Mouse (Mus musculus) left cerebral cortex, adult 18-20 months (tissue): ENCODE data around the gene Map2k6. TPM values are rescaled to one million over a fixed set of nuclear protein-coding genes. Genes with fewer than 3 reads are reported as not detected.

ENCODE experiments used
- DNase-seq, 2 experiments: peaks; one replicate each; pipeline ENCODE4 v3.0.0; 2021 to 2022; ENCODE audit warnings: low spot score in 2 of 2, mixed read lengths in 1 of 2
- total RNA-seq, 2 experiments: library from RNA; stranded (reverse); gene quantifications; 2 replicates each; pipeline ENCODE4 v1.2.3; 2021

Gene Map2k6
- total RNA-seq, 2 experiments from 2014 or later = 22.0 to 23.2 TPM

DNA sequence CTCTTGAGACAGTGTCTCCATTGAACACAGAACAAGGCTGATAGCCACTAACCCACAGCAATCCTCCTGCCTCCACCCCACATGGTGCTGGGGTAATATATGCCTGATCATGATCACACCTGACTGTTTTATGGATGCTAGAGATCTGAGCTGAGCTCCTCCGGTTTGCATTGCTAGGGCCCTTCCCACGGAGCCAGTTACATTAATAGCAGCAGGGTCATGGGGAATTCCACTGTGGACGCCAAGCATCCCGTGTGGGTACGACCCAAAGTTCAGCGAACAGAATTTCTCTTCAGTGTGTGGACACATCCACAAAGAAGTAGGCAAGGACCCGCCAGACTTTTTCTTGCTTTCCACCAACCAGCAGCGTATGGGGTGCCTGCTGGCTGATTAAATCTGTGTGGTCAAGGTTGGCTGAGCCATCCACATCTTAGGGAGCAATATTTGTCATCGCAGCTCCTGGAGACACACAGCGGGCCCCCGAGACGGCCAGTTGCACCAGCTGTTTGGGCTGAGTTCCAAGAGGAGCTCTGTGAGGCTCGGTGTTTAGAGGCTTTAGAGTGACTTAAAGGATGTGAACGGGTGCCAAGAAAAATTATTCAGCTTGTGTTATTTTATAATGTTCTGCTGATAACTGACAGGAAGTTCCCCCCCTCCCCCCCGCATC lies 51.3 kb downstream of the Map2k6 start:
- no peak for DNase-seq

DNA sequence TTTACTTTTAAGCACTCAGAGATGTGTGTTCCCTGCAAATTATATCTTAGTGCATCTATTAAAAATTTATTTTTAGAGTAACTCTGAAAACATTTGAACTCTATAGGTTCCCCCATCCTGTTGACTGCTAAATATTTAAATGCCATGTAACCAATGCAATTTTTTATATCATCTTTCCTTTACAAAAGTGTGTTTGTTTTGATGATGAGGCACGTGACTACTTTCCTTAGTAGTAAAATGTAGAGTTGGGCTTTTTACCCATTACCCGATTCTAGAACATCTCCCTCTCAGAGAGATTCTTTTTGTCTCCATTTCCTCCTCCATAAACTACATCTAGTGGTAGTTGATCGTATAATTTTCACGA lies 51.8 kb downstream of the Map2k6 start:
- no peak for DNase-seq

DNA sequence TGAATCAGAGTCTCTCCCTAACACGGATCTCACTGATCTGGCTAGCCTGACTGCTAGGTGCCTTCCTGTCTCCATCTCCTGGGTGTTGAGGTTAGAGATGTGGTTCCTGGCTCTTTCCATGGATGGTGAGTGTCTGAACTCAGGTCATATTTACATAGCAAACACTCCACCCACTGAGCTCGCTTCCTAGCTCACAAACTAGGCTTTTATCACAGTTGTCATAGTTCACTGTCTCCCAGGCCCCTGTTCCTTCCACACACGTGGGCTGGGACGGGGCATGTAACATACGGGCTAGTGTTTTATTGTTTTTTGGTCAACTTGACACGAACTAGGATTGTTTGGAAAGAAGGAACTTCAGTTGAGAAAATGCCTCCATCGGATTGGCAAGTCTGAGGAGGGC lies 52.7 kb downstream of the Map2k6 start:
- DNase-seq = no peak

GRCm38 (mm10) chr11:110453445-110454154 lies 54.7 kb downstream of the Map2k6 start:
- no peak for DNase-seq

GRCm38 (mm10) chr11:110457441-110457912 lies 58.6 kb downstream of the Map2k6 start:
- no peak for DNase-seq

DNA sequence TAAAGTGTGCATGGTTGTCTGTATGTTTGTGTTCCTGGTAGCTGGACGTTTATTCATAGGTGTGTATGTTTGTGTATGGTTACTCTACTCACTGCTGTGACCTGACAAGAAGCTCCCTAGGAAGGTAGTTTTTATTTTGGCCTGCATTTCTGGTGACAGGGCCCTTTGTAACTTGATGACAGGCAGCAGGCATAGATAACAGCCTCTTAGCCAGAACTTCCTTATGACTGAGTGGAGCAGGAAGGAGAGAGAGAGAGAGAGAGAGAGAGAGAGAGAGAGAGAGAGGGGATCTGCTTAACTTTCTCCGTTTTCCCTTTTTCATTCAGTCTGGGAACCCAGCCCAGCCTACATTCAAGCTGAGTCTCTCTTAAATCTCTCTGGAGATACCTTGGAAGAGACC lies 61.6 kb downstream of the Map2k6 start:
- DNase-seq = no peak

DNA sequence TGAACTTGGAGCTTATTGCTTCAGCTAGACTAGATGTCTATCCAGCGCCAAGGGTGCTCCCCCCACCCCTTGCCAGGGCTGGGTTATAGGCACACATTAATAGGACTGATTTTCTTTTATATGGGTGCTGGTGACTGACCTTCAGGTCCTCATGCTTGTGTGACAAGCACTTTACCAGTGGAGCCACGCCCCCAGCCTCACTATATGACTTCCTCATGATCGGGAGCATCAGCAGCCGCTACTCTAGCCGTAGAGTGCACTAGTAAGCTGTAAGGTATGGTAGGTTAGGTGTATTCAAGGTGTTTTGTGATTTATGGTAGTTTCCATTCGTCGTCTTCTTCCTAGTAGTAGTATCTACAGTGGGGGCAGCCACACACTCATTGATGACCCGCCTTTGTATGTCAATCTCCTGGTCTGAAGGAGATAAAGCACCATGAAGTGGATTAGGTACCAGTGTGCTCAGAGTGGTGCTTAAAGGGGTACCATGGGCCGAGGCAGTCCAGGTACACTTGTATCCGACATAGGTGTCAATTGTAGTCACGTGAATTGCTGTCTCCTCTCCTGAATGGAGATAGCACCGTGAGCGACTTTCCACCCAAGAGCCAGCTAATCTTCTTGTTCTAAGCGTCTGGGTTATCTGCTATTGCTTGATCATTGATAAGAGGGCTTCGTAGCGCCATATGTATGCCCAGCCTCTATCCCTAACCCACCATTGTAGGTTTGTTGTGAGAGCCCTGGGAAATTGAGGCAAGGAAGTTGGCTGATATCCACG lies 62.8 kb downstream of the Map2k6 start:
- no peak for DNase-seq

GRCm38 (mm10) chr11:110462975-110463578 lies 64.2 kb downstream of the Map2k6 start:
- DNase-seq = no peak

DNA sequence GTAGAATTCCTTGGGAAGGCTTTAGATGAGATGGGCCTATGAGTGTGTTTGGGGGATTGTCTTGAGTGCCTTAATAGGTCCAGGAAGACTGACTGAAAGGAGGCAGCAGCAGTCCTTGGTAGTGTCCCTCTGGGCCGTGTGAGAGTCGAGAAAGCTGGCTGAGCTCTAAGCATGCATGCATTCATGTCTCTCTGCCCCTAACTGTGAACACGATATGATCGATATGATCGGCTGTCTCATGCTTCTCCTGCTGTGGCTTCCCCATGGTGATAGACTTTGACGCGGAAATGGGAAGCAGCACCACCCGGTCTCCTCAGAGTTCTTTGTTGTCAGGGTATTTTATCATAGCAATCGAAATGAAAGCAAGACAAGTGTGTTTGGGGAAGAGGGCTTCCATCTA lies 64.9 kb downstream of the Map2k6 start:
- DNase-seq = no peak

GRCm38 (mm10) chr11:110469054-110469453 lies 70.1 kb downstream of the Map2k6 start:
- DNase-seq = no peak

- peak in 1 of 2 experiments; percentile 18 for DNase-seq
These were observed 71.8 kb downstream of the Map2k6 start for GRCm38 (mm10) chr11:110470561-110471273.

DNA sequence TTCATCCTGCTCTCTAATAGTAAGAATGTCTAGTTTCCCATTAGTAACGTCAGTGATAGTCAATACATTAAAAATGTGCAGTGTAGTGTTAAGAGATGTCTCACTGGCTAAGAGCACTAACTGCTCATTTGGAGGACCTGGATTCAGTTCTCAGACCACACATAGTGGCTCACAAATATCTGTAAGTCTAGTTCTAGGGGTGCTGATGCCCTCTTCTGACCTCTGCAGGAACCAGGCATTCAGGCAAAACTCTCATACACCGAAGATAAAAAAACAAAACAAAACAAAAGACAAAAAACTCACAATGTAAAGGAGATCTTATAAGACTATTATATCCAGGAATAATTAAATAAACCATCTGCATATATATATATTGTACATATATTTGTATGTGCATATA lies 72.4 kb downstream of the Map2k6 start:
- no peak for DNase-seq

DNA sequence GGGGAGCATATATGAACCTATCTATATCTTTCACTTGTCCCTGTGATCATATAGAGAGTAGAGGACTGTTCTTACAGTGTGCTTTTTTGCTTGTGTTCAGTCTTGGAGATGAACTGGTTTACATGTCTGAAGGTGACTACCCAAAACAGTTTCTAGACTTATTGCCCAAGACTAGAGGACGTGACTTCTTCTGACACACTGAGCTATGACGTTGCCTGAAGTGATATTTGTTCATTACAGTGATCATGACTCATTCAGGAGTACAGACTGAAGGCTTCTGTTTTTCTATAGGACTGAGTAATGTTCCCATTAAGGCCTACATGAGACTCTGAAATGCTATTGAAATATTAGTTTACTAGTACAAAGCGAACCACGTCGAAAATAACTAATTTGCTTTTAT lies 73.2 kb downstream of the Map2k6 start:
- DNase-seq = no peak

GRCm38 (mm10) chr11:110473495-110473894 lies 74.6 kb downstream of the Map2k6 start:
- DNase-seq = no peak

DNA sequence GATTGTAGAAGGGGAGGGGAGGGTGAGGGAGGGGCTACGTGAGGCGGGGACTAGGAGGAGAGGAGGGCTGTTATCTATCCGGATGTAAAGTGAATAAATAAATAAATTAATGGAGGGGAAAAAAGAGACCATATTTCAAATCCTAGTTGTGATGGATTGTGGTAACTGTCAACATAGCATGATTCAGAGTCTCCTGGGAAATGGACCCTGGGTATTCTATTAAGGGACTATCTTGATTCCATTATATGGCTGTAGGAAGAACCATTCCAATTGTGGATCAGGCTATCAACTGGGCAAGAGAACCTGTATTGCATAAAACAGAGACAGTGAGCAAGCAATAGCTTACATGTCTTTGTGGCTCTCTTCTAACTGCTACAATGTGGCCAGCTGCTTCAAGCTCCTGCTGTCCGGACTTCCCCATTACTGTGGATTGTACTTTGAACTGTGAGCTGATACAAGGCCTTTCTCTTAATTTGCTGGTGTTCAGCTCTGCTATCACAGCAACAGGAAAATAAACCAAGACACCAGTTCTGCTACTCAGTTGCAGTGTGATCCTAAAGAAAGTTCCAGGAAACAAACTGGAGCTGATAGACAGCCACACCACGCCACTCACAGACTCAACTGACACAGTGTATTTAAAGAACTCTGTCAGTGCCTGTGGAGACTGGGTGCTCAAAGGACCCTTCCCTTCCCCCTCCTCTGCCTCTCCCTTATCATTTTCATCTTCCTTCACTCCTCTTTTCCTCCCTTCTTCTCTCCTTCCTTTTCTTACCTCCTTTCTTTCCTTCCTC lies 77.6 kb downstream of the Map2k6 start:
- no peak for DNase-seq

GRCm38 (mm10) chr11:110477961-110478869 lies 79.3 kb downstream of the Map2k6 start:
- DNase-seq = no peak

- no peak for DNase-seq
These were observed 80.1 kb downstream of the Map2k6 start for GRCm38 (mm10) chr11:110478978-110479384.

DNA sequence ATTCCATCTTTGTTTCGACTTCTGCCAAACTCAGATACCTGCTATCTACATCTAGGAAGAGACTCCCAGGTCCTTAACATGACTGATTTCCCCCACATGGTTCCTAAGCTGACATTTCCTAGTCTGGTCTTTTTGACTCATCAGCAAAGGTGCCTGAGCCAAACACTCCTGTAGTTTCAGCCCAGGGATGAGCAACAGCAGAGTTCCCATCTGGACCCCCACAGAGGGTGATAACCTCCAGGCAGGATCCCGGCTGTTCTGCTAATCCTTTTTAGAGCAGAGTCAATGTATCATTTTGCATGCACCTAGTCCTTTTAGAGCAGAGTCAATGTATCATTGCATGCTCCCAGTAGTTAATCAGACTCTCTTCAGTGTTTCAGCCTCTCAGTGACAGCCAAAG lies 82.5 kb downstream of the Map2k6 start:
- no peak for DNase-seq

GRCm38 (mm10) chr11:110482176-110482575 lies 83.3 kb downstream of the Map2k6 start:
- DNase-seq = no peak
